In the genomic region with DNA sequence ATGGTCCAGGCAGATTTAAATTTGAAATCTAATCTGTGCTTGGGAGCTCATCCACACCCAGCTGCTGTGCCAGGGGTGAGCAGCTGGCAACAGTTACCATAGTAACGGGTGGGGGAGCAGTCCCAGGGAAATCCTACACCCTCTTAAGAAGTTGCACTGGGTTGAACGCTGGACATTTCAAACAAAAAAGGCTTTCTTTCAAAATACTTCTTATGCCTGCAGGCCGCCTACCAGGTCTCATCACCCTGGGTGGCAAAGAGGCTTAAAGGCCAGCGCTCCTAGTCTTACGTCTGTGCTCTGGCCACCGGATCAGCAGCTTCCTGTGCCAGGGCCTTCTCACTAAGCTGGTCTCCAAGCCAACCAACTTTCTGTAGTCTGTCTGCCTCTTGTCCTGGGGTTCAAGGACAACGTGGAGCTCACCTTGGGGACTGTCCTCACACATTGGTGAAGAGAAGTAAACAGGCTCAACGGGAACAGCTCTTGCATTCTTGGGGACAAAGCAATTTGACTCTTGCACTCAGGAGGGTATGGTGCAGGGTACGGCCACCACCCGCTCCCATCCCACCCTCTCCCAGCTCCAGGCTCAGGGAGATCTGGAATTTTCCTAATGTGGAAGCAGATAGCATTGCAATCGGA, we compare ENCODE assay signal across 9 mouse cellular contexts. TPM values are rescaled to one million over a fixed set of nuclear protein-coding genes. Genes with fewer than 3 reads are reported as not detected.
DNase-seq lines count a peak whose midpoint lies in the region; ATAC-seq lines count a peak whose summit lies in the region.
"Had no signal": no experiment of that assay in that cellular context is flagged by ENCODE, and none has a peak within 500 bp of the region (broad histone marks: within the 10 kb centered on the region; RNA-seq: fewer than 3 reads in every experiment).

No protein-coding gene starts in this region.

- no peaks in the 10 kb centered on the region for H3K9me3 ChIP-seq in forebrain, embryonic 14.5 days (replicated peaks; ENCODE audit: control insufficient read depth, low read length)
- H3K9me3 ChIP-seq in midbrain, embryonic 11.5 days (ENCODE audit: control insufficient read depth, low read length) = no peaks in the 10 kb centered on the region
- H3K9me3 ChIP-seq: liver, embryonic 13.5 days had no signal

- 29% methylated on average over 11 of the region's 11 CpGs for WGBS in forebrain, embryonic 14.5 days
- 27% methylated on average over 11 of the region's 11 CpGs for WGBS in midbrain, embryonic 11.5 days

- ATAC-seq in forebrain, embryonic 14.5 days = 0 out of 2 replicates have a peak, but pooled peaks have one; percentile 34
- ATAC-seq in midbrain, embryonic 11.5 days (ENCODE audit: low FRiP score) = peak; percentile 76

- no peak overlapping the region for H3K27ac ChIP-seq in forebrain, embryonic 14.5 days (ENCODE audit: low read depth, low read length)
- H3K27ac ChIP-seq in midbrain, embryonic 11.5 days (ENCODE audit: low read depth, low read length) = peak overlapping the region; percentile 30; the same call in 1 of the 2 replicates
- H3K27ac ChIP-seq: liver, embryonic 13.5 days had no signal

- no peak overlapping the region for H3K4me3 ChIP-seq in forebrain, embryonic 14.5 days (ENCODE audit: low read depth, low read length)
- no peak overlapping the region for H3K4me3 ChIP-seq in midbrain, embryonic 11.5 days (ENCODE audit: low read depth, low read length)
- H3K4me3 ChIP-seq: liver, embryonic 13.5 days had no signal

- peaks cover 8% of the 10 kb centered on the region for H3K4me1 ChIP-seq in forebrain, embryonic 14.5 days (ENCODE audit: control insufficient read depth, insufficient read depth, low read length)
- H3K4me1 ChIP-seq in midbrain, embryonic 11.5 days (ENCODE audit: control insufficient read depth, insufficient read depth, low read length) = peaks cover 23% of the 10 kb centered on the region
- H3K4me1 ChIP-seq: liver, embryonic 13.5 days had no signal

- H3K36me3 ChIP-seq in forebrain, embryonic 14.5 days (ENCODE audit: control insufficient read depth, insufficient read depth, low read length) = no peaks in the 10 kb centered on the region
- no peaks in the 10 kb centered on the region for H3K36me3 ChIP-seq in midbrain, embryonic 11.5 days (ENCODE audit: control insufficient read depth, insufficient read depth, low read length)
- H3K36me3 ChIP-seq: liver, embryonic 13.5 days had no signal

- H3K4me2 ChIP-seq in forebrain, embryonic 14.5 days (ENCODE audit: low read length) = no peak overlapping the region
- H3K4me2 ChIP-seq in midbrain, embryonic 11.5 days = 0 out of 2 replicates have a peak overlapping the region, but pooled peaks have one; percentile 2
- H3K4me2 ChIP-seq: liver, embryonic 13.5 days had no signal

- H3K9ac ChIP-seq in forebrain, embryonic 14.5 days (ENCODE audit: low read length) = no peak overlapping the region
- no peak overlapping the region; the same call in 1 of the 2 replicates for H3K9ac ChIP-seq in midbrain, embryonic 11.5 days (ENCODE audit: low read length)
- H3K9ac ChIP-seq: liver, embryonic 13.5 days had no signal

- peak; percentile 50 for DNase-seq in gastrocnemius, adult 18-20 months (ENCODE audit: low spot score)
- DNase-seq in gastrocnemius, postnatal 10 days = no peak
- peak; percentile 52 for DNase-seq in R1 (ENCODE audit: low read depth, low spot score)
- DNase-seq in forebrain, embryonic 14.5 days (ENCODE audit: low spot score) = peak; percentile 41
- DNase-seq in midbrain, embryonic 11.5 days (ENCODE audit: low spot score, missing footprints) = peak; percentile 91
- DNase-seq in c-Kit-positive CD71-positive TER-119-positive erythroid progenitor cells, embryonic 14.5 days (ENCODE audit: low spot score) = no peak
- DNase-seq in spleen, postnatal 4 days (ENCODE audit: low spot score in 2 of 2) = no peak
- no peak for DNase-seq in layer of hippocampus, adult 9-11 months
- DNase-seq: liver, embryonic 13.5 days had no signal

- no peaks in the 10 kb centered on the region for H3K27me3 ChIP-seq in forebrain, embryonic 14.5 days (replicated peaks; ENCODE audit: control insufficient read depth, insufficient read depth, low read length)
- H3K27me3 ChIP-seq in midbrain, embryonic 11.5 days (ENCODE audit: control insufficient read depth, insufficient read depth, low read length) = no peaks in the 10 kb centered on the region
- H3K27me3 ChIP-seq: liver, embryonic 13.5 days had no signal

RNA-seq across cellular contexts. Expression of gene Rps6ka2, which starts 35.0 kb away (rescaled TPM):
- total RNA-seq in gastrocnemius, adult 18-20 months (2021) = 100 to 1,000 TPM in 1 of 2 experiments, 10 to 100 TPM in 1; 93.6 to 103 TPM
- total RNA-seq in gastrocnemius, postnatal 10 days (2021) = 10 to 100 TPM; 42.5 to 45.1 TPM
- 18.9 and 21.6 TPM in 2 replicates for polyA plus RNA-seq in forebrain, embryonic 14.5 days (2014; fragmentation: Nextera tagmentation; extraction: Ambion mirVana)
- 20.2 and 20.8 TPM in 2 replicates for polyA plus RNA-seq in midbrain, embryonic 11.5 days (2014; fragmentation: Nextera tagmentation; extraction: Ambion mirVana)

Comparison
In these comparisons a context has a peak if more than half of its experiments do, and no peak if none do; other contexts are left out.
1. DNase-seq: peak in gastrocnemius, adult 18-20 months (single experiment), R1 (single experiment), forebrain, embryonic 14.5 days (single experiment) and midbrain, embryonic 11.5 days (single experiment); none in gastrocnemius, postnatal 10 days (single experiment), c-Kit-positive CD71-positive TER-119-positive erythroid progenitor cells, embryonic 14.5 days (single experiment), spleen, postnatal 4 days (0 of 2) and layer of hippocampus, adult 9-11 months (single experiment).